Mouse (Mus musculus) ovary, postnatal 14 days (tissue): Measurements from ENCODE around the gene Igf2bp3.
A peak's percentile ranks its signal among the peaks of the same experiment; 100 is the strongest.

ENCODE experiments used
- DNase-seq: peaks from one replicate; pipeline ENCODE4 v3.0.0; 2022; ENCODE audit warnings: low spot score

Gene Igf2bp3

DNA sequence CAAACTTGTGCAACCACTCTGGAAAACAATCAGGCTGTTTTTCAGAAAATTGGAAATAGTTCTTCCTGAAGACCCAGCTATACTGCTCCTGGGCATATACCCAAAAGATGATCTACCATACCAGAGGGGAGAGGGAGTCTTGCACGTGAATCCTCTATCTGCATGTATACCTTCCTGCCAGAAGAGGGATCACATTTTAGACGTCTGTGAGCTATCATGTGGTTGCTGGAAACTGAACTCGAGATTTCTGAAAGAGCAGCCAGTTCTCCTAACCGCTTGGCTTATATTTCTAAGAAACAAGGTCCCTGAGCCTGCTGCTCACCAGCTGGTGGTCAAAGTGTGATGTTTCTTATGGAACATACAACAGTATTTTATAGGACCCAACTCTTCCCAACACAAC, 146.4 kb downstream of the Igf2bp3 start:
- no peak for DNase-seq

DNA sequence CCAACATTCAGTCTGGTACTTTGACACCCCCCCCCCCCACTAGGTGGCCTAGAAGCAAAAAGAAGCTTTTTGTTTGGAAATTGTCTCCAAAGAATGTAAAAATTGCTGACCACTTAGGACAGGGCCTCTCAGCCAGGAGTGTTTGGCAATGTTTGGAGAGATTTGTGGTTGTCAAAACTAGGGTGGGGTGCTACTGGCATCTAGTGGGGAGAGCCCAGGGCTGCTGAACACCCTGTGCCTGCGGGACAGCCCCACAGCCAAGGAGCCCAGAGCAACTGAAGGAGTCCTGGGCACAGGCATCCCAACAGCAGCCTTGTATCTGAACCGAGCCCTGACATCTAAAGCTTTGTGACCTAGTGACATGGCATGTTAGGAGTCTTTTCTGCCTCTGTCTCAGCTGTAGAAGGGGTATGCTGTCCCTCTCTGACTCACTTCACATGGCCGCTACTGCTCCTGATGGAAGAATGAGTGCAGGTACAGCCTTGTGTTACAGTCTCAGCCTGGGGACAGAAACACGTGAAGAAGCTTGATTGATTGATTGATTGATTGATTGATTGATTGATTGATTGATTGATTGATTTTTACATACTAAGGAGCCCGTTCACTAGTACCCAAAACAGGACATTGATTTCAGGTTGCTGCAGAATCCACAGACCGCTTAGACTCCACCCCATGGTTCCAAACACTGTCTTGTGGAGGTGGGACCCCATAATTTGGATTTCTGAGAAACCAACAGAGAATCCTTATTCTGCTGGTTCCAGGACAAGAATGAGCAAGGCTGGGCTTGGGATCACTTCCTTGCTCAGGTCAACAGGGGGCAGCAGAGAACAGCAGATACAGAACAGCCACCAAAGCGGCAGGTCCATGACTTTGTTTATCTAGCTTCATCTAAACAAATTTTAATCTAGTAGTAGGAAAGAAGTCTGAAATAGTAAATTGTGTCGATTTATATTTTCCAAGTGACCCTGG, 157.4 kb downstream of the Igf2bp3 start:
- peak; percentile 74 for DNase-seq

DNA sequence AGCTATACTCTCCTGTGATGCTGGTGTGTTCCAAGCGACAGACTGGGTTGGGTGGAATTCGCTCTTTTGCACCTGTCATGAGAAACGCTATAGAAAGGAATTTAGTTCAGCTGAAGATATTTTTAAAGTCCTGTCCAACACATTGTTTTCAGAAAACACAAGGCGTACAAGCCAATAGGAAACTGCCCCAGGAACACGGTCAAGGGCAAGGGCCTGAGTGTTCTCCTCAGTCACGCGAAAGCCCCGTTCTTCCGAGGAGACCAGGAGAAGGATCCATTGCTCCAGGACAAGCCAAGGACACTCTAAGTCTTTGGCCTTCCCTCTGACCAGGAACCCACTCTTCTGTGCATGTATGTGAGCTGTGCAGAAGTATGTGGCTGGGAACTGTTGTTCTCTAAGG, 158.7 kb downstream of the Igf2bp3 start:
- no peak for DNase-seq

DNA sequence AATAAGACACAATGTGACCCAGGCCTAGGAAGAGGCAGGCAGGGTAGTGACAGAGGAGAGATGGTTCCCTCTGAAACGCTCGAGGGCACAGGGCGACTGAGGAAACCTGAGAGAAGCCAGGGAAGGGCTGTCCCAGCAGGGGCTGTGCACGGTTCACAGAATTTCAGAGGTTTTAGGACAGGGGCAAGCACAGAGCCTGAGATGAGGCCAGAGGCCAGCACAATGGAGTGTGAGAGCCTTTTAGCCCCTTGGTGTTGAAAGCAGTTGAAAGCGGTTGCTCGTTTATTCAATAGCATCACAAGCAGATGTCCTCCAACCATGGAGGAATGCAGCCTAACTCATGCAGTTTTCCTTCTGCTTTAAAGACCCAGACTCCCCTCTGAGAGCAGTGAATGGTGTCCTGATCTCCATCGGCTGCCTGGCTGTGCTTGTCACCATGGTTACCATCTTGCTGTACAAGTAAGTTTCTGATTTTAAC, 159.5 kb downstream of the Igf2bp3 start:
- no peak for DNase-seq

DNA sequence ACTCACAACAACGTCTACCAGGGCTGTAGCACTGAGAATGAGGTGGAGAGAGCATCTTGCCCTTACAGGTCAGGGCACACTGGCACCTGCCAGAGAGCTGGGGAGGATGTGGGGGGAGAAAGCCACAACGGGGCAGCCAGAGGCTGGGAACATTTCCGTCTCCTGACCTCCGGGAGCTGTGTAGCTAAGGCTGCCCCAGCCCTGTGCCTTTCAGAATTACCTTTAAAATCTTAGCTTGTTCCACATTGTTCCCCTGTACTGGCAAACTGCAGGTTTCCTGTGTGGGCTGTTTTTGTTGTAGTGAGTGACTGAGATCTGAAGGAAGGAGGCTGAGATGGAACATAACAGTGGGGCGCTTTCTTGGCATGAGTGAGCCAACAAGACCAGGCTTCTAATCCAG, 162.6 kb downstream of the Igf2bp3 start:
- DNase-seq = no peak

DNA sequence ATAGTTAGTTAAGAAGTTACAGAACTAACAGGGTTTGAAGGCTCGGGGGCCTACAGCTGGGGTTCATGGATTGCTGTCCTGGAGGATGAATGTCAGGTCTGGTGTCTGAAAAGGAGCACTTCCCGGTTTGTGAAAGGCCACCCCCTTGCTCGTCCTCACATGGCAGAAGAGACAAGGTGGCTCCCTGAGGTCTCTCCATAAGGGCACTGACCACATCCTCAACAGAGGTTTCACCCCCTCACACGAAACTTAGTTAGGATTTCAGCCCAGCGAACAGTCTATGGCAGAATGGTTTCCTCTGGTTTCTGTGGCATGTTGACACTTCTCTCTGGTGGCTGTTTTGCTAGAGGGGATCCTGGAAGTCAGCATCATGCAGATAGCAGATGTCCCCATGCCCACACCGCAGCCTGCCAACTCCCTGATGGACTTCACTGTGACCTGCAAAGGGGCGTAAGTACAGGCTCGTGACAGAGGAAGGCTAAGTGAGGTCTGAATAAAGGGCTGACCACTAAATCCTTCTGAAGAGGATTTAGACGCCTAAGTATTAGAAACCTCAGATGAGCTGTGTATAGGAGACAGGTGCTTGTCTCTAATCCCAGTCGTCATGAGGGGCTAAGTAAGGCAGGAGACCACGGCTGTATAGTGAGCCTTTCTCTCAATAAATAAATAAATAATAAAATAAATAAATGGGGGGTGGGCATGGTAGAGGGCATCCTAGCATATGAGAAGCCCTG, 163.9 kb downstream of the Igf2bp3 start:
- DNase-seq = no peak

DNA sequence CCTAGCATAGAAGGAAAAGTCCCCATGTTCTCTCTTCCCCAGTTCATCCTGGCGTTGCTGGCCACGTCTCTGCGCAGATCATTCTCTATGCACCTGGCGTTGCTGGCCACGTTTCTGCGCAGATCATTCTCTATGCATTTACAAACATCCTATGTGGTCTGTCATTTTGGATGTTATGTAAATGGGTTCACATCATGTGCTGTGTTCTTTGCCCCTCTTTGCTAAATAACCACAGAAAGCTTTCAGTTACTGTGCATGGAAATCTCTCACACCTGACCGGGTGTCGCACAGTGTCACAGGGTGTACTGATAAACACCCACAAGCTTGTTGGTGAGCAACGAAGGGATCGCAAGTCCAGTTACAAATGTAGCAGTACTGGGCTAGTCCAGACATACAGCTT, 166.4 kb downstream of the Igf2bp3 start:
- no peak for DNase-seq

DNA sequence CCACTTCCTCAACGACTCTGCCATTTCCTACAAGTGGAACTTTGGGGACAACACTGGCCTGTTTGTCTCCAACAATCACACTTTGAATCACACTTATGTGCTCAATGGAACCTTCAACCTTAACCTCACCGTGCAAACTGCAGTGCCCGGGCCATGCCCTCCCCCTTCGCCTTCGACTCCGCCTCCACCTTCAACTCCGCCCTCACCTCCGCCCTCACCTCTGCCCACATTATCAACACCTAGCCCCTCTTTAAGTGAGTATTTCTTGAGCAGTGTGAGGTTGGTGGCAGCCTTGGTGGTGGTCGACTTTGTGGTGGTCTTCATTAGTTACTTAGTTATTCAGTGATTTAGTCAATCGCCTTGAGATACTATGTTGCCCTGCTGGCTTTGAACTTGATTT, 166.9 kb downstream of the Igf2bp3 start:
- DNase-seq = no peak

DNA sequence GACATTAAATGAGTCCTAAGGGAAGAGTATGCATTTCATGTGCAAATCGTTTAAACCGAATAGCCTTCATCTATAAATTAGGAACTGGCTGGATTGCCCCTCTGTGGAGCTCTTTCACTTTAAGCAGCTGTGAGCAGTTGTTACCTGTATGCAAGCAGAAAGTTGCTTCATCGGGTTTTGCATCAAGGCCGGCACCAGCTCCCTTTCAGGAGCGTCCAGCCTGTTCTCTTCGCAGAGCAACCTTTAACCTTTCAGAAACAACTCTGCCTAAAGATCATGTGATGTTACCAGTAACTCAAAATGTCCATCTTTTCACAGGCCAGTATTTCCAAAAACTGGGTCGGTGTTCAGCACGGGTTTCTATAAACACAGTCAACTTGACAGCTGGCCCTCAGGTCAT, 167.8 kb downstream of the Igf2bp3 start:
- DNase-seq = no peak

DNA sequence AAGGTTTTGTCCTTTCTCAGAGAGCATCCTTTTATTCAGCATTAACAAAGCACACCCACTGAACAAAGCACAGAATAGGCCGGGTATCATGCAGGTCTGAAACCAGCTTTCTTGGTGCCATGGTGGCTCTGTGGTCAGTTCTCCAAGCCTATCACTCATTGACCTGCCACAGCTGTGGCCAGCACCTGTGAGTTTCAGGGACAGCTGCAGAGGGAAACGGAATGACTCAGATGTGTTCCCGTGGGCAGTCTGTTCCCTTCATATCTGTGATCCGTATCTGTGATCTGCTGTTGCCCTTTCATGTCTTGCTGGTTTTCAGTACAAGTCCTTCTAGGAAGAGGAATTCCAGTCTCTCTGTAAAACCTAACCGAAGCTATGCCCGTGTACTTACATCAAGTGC, 168.3 kb downstream of the Igf2bp3 start:
- DNase-seq = no peak

DNA sequence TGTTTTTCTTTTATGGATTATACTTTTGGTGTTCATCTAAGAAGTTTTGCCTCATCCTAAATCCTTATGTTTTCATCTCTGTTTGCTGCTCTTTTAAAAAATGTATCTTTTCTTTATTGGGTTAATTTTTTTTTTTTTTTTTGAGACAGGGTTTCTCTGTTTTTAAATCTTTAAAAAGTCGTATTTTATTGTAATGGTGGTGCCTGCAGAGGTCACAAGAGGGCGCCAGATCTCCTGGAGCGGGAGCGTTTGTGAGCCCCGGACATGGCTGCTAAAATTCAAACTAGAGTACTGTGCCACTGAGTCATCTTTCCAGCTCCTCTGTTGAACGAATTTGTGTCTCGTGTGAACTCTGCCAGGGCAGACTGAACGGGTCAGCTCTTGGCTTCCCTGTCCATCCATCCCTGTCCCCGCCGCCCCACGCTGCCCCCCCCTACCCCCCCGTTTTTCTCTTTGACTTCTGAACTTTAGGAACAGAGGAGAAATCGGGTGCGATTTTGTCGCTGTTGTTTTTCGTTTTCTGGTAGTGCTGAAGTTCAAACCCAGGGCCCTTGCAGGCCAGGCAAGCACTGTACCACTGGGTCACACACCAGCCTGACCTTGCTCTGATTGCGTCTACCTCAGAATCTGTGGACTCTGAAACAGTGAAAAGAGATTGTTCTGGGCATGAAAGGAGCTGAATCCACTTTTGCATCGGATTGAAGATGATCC, 175.1 kb downstream of the Igf2bp3 start:
- peak; percentile 38 for DNase-seq

DNA sequence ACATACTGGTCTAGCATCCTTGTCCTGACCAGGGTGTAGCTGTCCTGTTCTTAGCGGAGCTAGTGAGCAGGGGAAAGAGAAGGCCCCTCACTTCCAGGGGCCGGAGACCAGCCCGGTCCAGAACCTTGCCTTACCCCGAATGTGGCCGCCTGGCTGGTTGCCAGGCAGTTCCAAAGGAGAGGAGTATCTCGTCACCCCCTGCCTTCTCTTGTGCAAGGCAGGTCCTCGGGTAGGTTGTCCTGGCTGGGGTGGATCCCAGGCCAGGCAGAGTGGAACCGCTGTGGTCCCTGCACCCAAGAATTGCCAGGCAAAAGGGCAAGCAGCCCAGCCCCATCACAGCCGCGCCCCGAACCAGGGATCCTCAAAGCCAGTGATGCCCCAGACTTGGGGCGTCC, 177.5 kb downstream of the Igf2bp3 start:
- no peak for DNase-seq

DNA sequence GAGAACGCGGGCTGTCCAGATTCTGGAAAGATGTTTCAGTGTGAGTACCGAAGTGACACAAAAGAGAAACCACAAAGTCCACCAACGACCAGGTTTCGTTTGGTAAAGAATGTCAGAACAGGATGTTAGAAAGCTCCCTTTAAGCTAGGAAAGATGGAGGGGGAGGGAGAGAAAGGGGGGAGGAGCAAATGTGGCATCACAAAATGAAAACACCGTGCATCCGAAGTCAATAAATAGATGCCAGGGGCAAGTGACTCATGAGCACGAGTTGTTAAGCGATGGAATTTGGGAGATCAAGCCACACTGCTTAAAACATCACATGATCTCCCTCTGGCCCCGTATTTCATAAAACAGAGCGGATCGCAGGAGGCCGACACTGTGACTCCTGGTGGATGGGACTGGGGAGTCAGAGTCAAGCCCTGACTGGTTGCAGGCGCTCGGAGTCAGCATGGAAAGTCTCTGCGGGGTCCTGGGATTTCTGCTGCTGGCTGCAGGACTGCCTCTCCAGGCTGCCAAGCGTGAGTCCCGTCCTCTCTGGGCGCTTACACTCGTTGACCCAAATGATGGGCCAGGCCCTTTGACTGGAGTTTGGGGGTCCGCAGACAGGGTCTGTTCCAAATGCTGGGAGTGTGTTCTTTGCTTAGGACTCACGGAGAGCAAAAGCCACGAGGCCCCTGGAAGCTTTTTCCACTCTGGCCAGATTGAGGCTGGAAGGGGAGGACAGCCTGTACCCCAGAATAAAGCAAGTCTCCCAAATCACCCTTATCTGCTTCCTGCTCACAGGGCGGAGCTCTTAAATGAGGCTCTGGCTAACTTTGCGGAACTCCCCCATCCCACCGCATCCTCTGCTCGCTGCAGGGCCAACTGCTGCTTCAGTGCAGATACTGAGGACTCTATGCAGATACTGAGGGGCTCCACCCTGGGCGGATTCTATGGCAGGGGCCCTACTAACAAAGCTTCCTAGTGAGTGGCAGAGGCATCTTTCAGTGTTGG, 178.2 kb downstream of the Igf2bp3 start, which contains the start of gene Gpnmb:
Gene Gpnmb, plus strand, starts transcription at position 272 of the 993 bp plus-strand sequence.
- DNase-seq = no peak
